11 mouse cellular contexts compared by ENCODE assay signal in the genomic region with DNA sequence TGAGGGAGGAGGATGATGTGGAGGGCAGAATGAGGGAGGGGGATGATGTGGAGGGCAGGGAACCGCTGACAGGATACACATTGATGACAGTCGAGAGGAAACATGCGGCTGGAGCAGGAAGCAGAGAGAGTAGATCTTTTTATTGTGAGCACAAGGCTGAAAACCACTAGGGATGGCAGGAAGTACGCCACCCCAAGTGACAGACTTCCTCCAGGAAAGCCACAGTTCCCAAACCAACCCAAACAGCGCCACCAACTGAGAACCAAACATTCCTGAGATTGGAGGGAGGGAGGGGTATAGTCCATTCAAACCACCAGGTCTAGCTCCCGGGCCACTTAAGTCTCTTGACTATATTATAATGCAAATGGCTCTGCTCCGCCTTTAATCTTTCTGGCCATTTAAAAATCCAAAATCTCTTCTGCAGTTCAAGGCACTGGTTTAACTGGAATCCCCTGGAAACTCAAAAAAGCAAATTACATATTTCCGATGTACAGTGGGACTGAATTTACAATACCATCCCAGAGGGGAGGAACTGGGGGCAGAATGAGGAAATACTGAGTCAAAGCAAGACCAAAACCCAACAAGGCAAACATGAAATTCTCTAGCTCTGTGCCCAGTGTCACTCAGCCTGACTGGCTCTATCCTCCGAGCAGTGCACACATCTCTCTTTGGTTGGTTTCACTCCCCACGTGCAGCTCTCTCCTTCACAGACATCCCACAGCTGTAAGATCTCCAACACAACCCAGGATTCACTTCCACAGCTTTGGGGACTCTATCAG. TPM values are rescaled to one million over a fixed set of nuclear protein-coding genes. Genes with fewer than 3 reads are reported as not detected.
DNase-seq lines count a peak whose midpoint lies in the region; ATAC-seq lines count a peak whose summit lies in the region.
"Had no signal": no experiment of that assay in that cellular context is flagged by ENCODE, and none has a peak within 500 bp of the region (broad histone marks: within the 10 kb centered on the region; RNA-seq: fewer than 3 reads in every experiment).

No protein-coding gene starts in this region.

- no peaks in the 10 kb centered on the region for H3K9me3 ChIP-seq in hindbrain, embryonic 10.5 days
- no peaks in the 10 kb centered on the region for H3K9me3 ChIP-seq in hindbrain, embryonic 13.5 days
- H3K9me3 ChIP-seq: G1E had no signal

- 59% methylated on average over 10 of the region's 10 CpGs for WGBS in hindbrain, embryonic 10.5 days
- WGBS in hindbrain, embryonic 13.5 days: 54% methylated on average over 10 of the region's 10 CpGs

- H3K4me1 ChIP-seq in hindbrain, embryonic 10.5 days (replicated peaks): peaks cover 63% of the 10 kb centered on the region
- H3K4me1 ChIP-seq in hindbrain, embryonic 13.5 days (replicated peaks): peaks cover 28% of the 10 kb centered on the region

- ATAC-seq in hindbrain, embryonic 13.5 days (ENCODE audit: low FRiP score): no peak
- peak; percentile 65 for ATAC-seq in megakaryocyte progenitor cell, adult 5-6 weeks (replicated peaks; ENCODE audit: poor library complexity)

- H3K27me3 ChIP-seq in hindbrain, embryonic 10.5 days (ENCODE audit: insufficient read depth, poor library complexity, severe bottlenecking): no peaks in the 10 kb centered on the region
- H3K27me3 ChIP-seq in hindbrain, embryonic 13.5 days: no peaks in the 10 kb centered on the region

- no peak overlapping the region for H3K4me3 ChIP-seq in hindbrain, embryonic 10.5 days
- H3K4me3 ChIP-seq in hindbrain, embryonic 13.5 days: no peak overlapping the region

- no peak for DNase-seq in hindbrain, embryonic 10.5 days (ENCODE audit: low spot score)
- DNase-seq in lung, postnatal 10 days: peak; percentile 22
- no peak for DNase-seq in lung, postnatal 25 days (ENCODE audit: low spot score)
- DNase-seq in R1 (ENCODE audit: low read depth, low spot score): peak; percentile 94
- DNase-seq in urinary bladder, postnatal 14 days (ENCODE audit: low spot score): no peak
- DNase-seq: cerebellum, adult 2 months had no signal

- 0 out of 2 replicates have a peak overlapping the region, but pooled peaks have one; percentile 23 for H3K27ac ChIP-seq in hindbrain, embryonic 10.5 days
- H3K27ac ChIP-seq in hindbrain, embryonic 13.5 days: no peak overlapping the region
- H3K27ac ChIP-seq: liver, embryonic 14.5 days had no signal

- H3K9ac ChIP-seq in hindbrain, embryonic 13.5 days: no peak overlapping the region
- H3K9ac ChIP-seq: liver, embryonic 14.5 days had no signal

- H3K4me2 ChIP-seq in hindbrain, embryonic 13.5 days: no peak overlapping the region

- H3K36me3 ChIP-seq in hindbrain, embryonic 10.5 days: 0 out of 2 replicates have a peak, but pooled peaks cover under 1% of the 10 kb centered on the region
- no peaks in the 10 kb centered on the region for H3K36me3 ChIP-seq in hindbrain, embryonic 13.5 days
- H3K36me3 ChIP-seq: G1E had no signal

RNA-seq across cellular contexts. Expression of gene Tcf7l1, which starts 30.6 kb away (rescaled TPM):
- polyA plus RNA-seq in hindbrain, embryonic 10.5 days (2016; fragmentation: Nextera tagmentation; extraction: Ambion mirVana): 23.7 and 25.1 TPM in 2 replicates
- polyA plus RNA-seq in hindbrain, embryonic 13.5 days (2015; fragmentation: Nextera tagmentation; extraction: Ambion mirVana): 7.4 and 8.0 TPM in 2 replicates
- total RNA-seq in megakaryocyte progenitor cell, adult 5-6 weeks (2015): 0.37 and 0.52 TPM in 2 replicates
- total RNA-seq in megakaryocyte progenitor cell, adult 5-6 weeks (2017): not detected in 2 replicates
- total RNA-seq: monocyte, adult 5-6 weeks had no signal
- polyA plus RNA-seq: G1E had no signal

Comparison
In these comparisons a context has a peak if more than half of its experiments do, and no peak if none do; other contexts are left out.
1. DNase-seq: peak in lung, postnatal 10 days (single experiment) and R1 (single experiment); none in hindbrain, embryonic 10.5 days (single experiment), lung, postnatal 25 days (single experiment) and urinary bladder, postnatal 14 days (single experiment).